ENCODE assay signal across 20 mouse cellular contexts in the genomic region with DNA sequence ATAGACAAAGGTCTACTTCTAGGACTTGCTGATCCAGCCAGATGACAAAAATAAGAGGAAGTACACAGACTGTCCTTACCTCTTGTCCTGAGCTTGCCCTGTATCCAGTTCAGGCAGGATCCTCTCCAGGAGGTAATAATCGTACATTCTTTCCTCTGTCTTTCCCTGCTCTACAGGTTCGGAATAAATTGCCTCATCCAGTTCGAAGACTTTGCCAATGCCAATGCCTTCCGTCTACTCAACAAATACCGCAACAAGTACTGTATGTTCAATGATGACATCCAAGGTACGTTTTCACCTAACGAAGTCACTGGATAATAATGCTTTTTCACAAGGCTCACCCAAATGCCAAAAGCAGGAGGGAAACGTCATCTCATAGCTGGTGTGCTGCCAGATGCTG.
A peak's percentile ranks its signal among the peaks of the same experiment; 100 is the strongest.
DNase-seq lines count a peak whose midpoint lies in the region; ATAC-seq and TF ChIP-seq lines count a peak whose summit lies in the region.
"Had no signal": no experiment of that assay in that cellular context is flagged by ENCODE, and none has a peak within 500 bp of the region (broad histone marks: within the 10 kb centered on the region; RNA-seq: fewer than 3 reads in every experiment).

No protein-coding gene starts in this region.

- H3K27me3 ChIP-seq in limb, embryonic 14.5 days (ENCODE audit: control insufficient read depth, insufficient read depth, low read length), result no peaks in the 10 kb centered on the region
- H3K27me3 ChIP-seq in limb, embryonic 10.5 days (ENCODE audit: low read depth, poor library complexity, severe bottlenecking), result no peaks in the 10 kb centered on the region
- H3K27me3 ChIP-seq in neural tube, embryonic 15.5 days (replicated peaks), result no peaks in the 10 kb centered on the region
- H3K27me3 ChIP-seq: embryonic facial prominence, embryonic 12.5 days; forebrain, embryonic 12.5 days had no signal

- no peak for ATAC-seq in limb, embryonic 14.5 days (ENCODE audit: low FRiP score, low read depth)
- ATAC-seq in neural tube, embryonic 15.5 days (ENCODE audit: low FRiP score), result no peak
- ATAC-seq: activated CD4-positive, CD25-positive, alpha-beta regulatory T cell, adult 4 months; forebrain, embryonic 14.5 days; forebrain, embryonic 16.5 days had no signal

- 73% methylated on average over 8 of the region's 8 CpGs for WGBS in limb, embryonic 14.5 days
- WGBS in limb, embryonic 10.5 days, result 96% methylated on average over 8 of the region's 8 CpGs
- 95% methylated on average over 8 of the region's 8 CpGs for WGBS in neural tube, embryonic 15.5 days

- peaks cover 9% of the 10 kb centered on the region; the same call in 1 of the 2 replicates for H3K4me1 ChIP-seq in limb, embryonic 14.5 days (ENCODE audit: control insufficient read depth, insufficient read depth, low read length)
- H3K4me1 ChIP-seq in limb, embryonic 10.5 days, result no peaks in the 10 kb centered on the region
- H3K4me1 ChIP-seq in neural tube, embryonic 15.5 days, result no peaks in the 10 kb centered on the region
- H3K4me1 ChIP-seq: forebrain, embryonic 12.5 days had no signal

- no peaks in the 10 kb centered on the region for H3K9me3 ChIP-seq in limb, embryonic 14.5 days (ENCODE audit: control insufficient read depth, low read length)
- H3K9me3 ChIP-seq in limb, embryonic 10.5 days (replicated peaks), result no peaks in the 10 kb centered on the region
- H3K9me3 ChIP-seq in neural tube, embryonic 15.5 days (replicated peaks), result no peaks in the 10 kb centered on the region
- H3K9me3 ChIP-seq: embryonic facial prominence, embryonic 10.5 days; embryonic facial prominence, embryonic 12.5 days; forebrain, embryonic 10.5 days; forebrain, embryonic 12.5 days had no signal

- H3K4me3 ChIP-seq in limb, embryonic 14.5 days (replicated peaks; ENCODE audit: low read length), result no peak overlapping the region
- no peak overlapping the region for H3K4me3 ChIP-seq in limb, embryonic 10.5 days
- no peak overlapping the region for H3K4me3 ChIP-seq in neural tube, embryonic 15.5 days (replicated peaks)
- H3K4me3 ChIP-seq: embryonic facial prominence, embryonic 10.5 days; embryonic facial prominence, embryonic 12.5 days; forebrain, embryonic 10.5 days; forebrain, embryonic 12.5 days had no signal

- peak; percentile 22 for DNase-seq in limb, embryonic 14.5 days (ENCODE audit: low spot score)
- no peak for DNase-seq in limb, embryonic 10.5 days (ENCODE audit: low spot score)
- DNase-seq in neural tube, embryonic 10.5 days (ENCODE audit: extremely low spot score, low spot score), result peak; percentile 10
- peak; percentile 73 for DNase-seq in gonadal fat pad, adult 2 months (ENCODE audit: low read depth)
- no peak for DNase-seq in T-cell, adult 2 months (ENCODE audit: low spot score)
- DNase-seq: adrenal gland, adult 8-10 months; adrenal gland, postnatal 14 days; adrenal gland, postnatal 36 days; cerebellum, adult 11-12 months; cerebellum, adult 2 months; cerebellum, adult 9-10 months; cerebellum, postnatal 10 days had no signal

- no peak overlapping the region for H3K9ac ChIP-seq in limb, embryonic 14.5 days (ENCODE audit: low read depth, low read length, severe bottlenecking)
- no peak overlapping the region for H3K9ac ChIP-seq in neural tube, embryonic 15.5 days (replicated peaks)
- H3K9ac ChIP-seq: embryonic facial prominence, embryonic 12.5 days; forebrain, embryonic 12.5 days had no signal

- no peak for TF ChIP-seq POLR2A in limb, embryonic 14.5 days (IDR thresholded peaks at IDR 0.05; ENCODE audit: borderline replicate concordance, extremely low read depth, insufficient read depth, insufficient read length)

- no peak overlapping the region for H3K4me2 ChIP-seq in limb, embryonic 14.5 days (replicated peaks; ENCODE audit: low read depth, low read length, severe bottlenecking)
- no peak overlapping the region for H3K4me2 ChIP-seq in neural tube, embryonic 15.5 days
- H3K4me2 ChIP-seq: embryonic facial prominence, embryonic 12.5 days; forebrain, embryonic 12.5 days had no signal

- H3K36me3 ChIP-seq in limb, embryonic 14.5 days (ENCODE audit: control insufficient read depth, insufficient read depth, low read length), result no peaks in the 10 kb centered on the region
- H3K36me3 ChIP-seq in limb, embryonic 10.5 days, result no peaks in the 10 kb centered on the region
- H3K36me3 ChIP-seq in neural tube, embryonic 15.5 days, result no peaks in the 10 kb centered on the region
- H3K36me3 ChIP-seq: embryonic facial prominence, embryonic 10.5 days; embryonic facial prominence, embryonic 12.5 days; forebrain, embryonic 10.5 days; forebrain, embryonic 12.5 days had no signal

- no peak overlapping the region for H3K27ac ChIP-seq in limb, embryonic 14.5 days (replicated peaks; ENCODE audit: low read depth, low read length)
- no peak overlapping the region for H3K27ac ChIP-seq in limb, embryonic 10.5 days
- no peak overlapping the region for H3K27ac ChIP-seq in neural tube, embryonic 15.5 days (replicated peaks)
- H3K27ac ChIP-seq: embryonic facial prominence, embryonic 10.5 days; embryonic facial prominence, embryonic 12.5 days; forebrain, embryonic 10.5 days; forebrain, embryonic 12.5 days had no signal

Comparison
In these comparisons a context has a peak if more than half of its experiments do, and no peak if none do; other contexts are left out.
1. DNase-seq: peak in limb, embryonic 14.5 days (single experiment), neural tube, embryonic 10.5 days (single experiment) and gonadal fat pad, adult 2 months (single experiment); none in limb, embryonic 10.5 days (single experiment) and T-cell, adult 2 months (single experiment).